Mouse (Mus musculus) brain, embryonic 14.5 days (tissue): ENCODE measurements at regions not wholly inside any gene's neighbourhood (a gene's known extent, or its start where the extent isn't known, plus 50 kb on each side); places are given as distances from the start of the nearest gene placed in this dataset.

Experiments used
- CTCF ChIP-seq: fragments of 200-500 bp; IDR thresholded peaks from 2 replicates; pipeline ENCODE4 v1.5.1; 2012; ENCODE audit warnings: inconsistent platforms, mild to moderate bottlenecking, moderate library complexity, borderline replicate concordance; ENCODE audit not compliant: insufficient read depth, insufficient read length; ENCODE audit errors: extremely low read depth
- POLR2A ChIP-seq: fragments of 200-500 bp; IDR thresholded peaks from 2 replicates; pipeline ENCODE4 v1.6.1; 2012; ENCODE audit warnings: mild to moderate bottlenecking, inconsistent platforms, borderline replicate concordance; ENCODE audit not compliant: poor library complexity, insufficient read depth, insufficient read length, severe bottlenecking; ENCODE audit errors: extremely low read depth

DNA sequence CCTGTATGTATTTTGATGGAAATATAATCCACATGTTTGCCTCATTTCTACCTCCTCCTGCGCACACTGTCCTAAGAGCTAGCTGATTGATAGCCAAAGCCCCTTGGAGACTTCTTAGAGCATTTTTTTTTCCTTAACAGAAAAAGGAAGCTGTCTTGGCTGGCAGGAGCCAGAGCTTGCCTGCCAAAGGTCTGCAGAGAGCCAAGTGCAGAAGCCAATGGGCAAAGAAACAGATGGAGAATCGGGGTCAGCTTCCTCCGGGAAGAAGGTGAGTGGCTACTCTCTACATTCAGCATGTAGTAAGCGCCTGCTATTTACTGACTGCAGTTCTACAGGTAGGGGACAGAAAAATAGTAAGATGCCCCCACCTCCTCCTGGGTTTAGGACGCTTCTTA lies 137.8 kb downstream of the Rybp start:
- no peak for TF ChIP-seq CTCF
- TF ChIP-seq POLR2A = no peak
